Mouse (Mus musculus) T-helper 17 cell (primary cell): Measurements from ENCODE around the gene Txndc17.

Experiments
- in situ Hi-C, 2 experiments: fragments of 300-600 bp; cut with MboI, MseI; formaldehyde crosslinking; loops; 1 replicate in 1 of 2; 2 replicates in 1 of 2; pipeline ENCODE4 v1.15.1; 2025; ENCODE audit warnings: high pct_unique_total_duplicates in 2 of 2

Txndc17 gene

GRCm38 (mm10) chr11:72217116-72217515 lies 9.8 kb downstream of the Txndc17 start:
- in situ Hi-C loops: loop anchor here (5.0 to 25.0 kb wide), 3 partner anchors 970 to 1210 kb away; partner anchors contain the start of genes Ctns (in 1 of the 2), Derl2 (in 1 of the 2), Dhx33 (in 1 of the 2) and Emc6 (in 1 of the 2)

- in situ Hi-C loops: loop anchor here in 1 of 2 experiments (25.0 kb wide), 2 partner anchors 966 to 1209 kb away; partner anchors contain the start of genes Ctns, Derl2, Dhx33 and Emc6
Measured at GRCm38 (mm10) chr11:72221278-72221677, 13.9 kb downstream of the Txndc17 start.

GRCm38 (mm10) chr11:72223414-72223813 lies 16.1 kb downstream of the Txndc17 start:
- in situ Hi-C loops: loop anchor here in 1 of 2 experiments (25.0 kb wide), 2 partner anchors 964 to 1211 kb away; partner anchors contain the start of genes Ctns, Derl2, Dhx33 and Emc6

GRCm38 (mm10) chr11:72224865-72225264 lies 17.5 kb downstream of the Txndc17 start:
- in situ Hi-C loops: loop anchor here in 1 of 2 experiments (25.0 kb wide), 3 partner anchors 187 to 1213 kb away; partner anchors contain the start of genes Ctns, Derl2, Dhx33 and Emc6

GRCm38 (mm10) chr11:72226020-72226791 lies 18.9 kb downstream of the Txndc17 start:
- in situ Hi-C loops: loop anchor here in 1 of 2 experiments (25.0 kb wide), 1 partner anchor 186 kb away; the partner anchor contains the start of gene Smtnl2

GRCm38 (mm10) chr11:72226901-72227300 lies 19.6 kb downstream of the Txndc17 start:
- in situ Hi-C loops: loop anchor here in 1 of 2 experiments (25.0 kb wide), 1 partner anchor 185 kb away; the partner anchor contains the start of gene Smtnl2

- in situ Hi-C loops: loop anchor here in 1 of 2 experiments (25.0 kb wide), 1 partner anchor 184 kb away; the partner anchor contains the start of gene Smtnl2
Measured at GRCm38 (mm10) chr11:72228513-72228912, 21.2 kb downstream of the Txndc17 start.

- in situ Hi-C loops: loop anchor here (5.0 to 25.0 kb wide), 3 partner anchors 90 to 193 kb away; partner anchors contain the start of gene Smtnl2 (in 1 of the 2)
Measured at GRCm38 (mm10) chr11:72232068-72232467, 24.7 kb downstream of the Txndc17 start.

- in situ Hi-C loops: loop anchor here (5.0 to 25.0 kb wide), 3 partner anchors 89 to 192 kb away; partner anchors contain the start of gene Smtnl2 (in 1 of the 2)
Measured at GRCm38 (mm10) chr11:72232991-72233390, 25.6 kb downstream of the Txndc17 start.

GRCm38 (mm10) chr11:72234013-72234412 lies 26.7 kb downstream of the Txndc17 start:
- in situ Hi-C loops: loop anchor here (5.0 to 25.0 kb wide), 3 partner anchors 88 to 191 kb away; partner anchors contain the start of gene Smtnl2 (in 1 of the 2)

- in situ Hi-C loops: loop anchor here in 1 of 2 experiments (25.0 kb wide), 1 partner anchor 172 kb away; the partner anchor contains the start of gene Smtnl2
Measured at GRCm38 (mm10) chr11:72240062-72240860, 32.9 kb downstream of the Txndc17 start.

- in situ Hi-C loops: loop anchor here in 1 of 2 experiments (25.0 kb wide), 1 partner anchor 167 kb away; the partner anchor contains the start of gene Smtnl2
Measured at GRCm38 (mm10) chr11:72245196-72245753, 37.9 kb downstream of the Txndc17 start.

- in situ Hi-C loops: no loop called here
Measured at GRCm38 (mm10) chr11:72255629-72256028, 48.3 kb downstream of the Txndc17 start.

GRCm38 (mm10) chr11:72256441-72256840 lies 49.1 kb downstream of the Txndc17 start:
- in situ Hi-C loops: no loop called here
